Mouse (Mus musculus) adrenal gland, adult (tissue): ENCODE measurements around the gene Samd7.
"Not testable (repeated sequence)": the region's sequence is repeated elsewhere in the genome, so short reads cannot be mapped to it uniquely, and the experiment has no call there.

Experiments
- DNase-seq, 2 experiments: peaks; one replicate each; pipeline ENCODE4 v3.0.0; 2022 to 2023; ENCODE audit warnings: low spot score in 1 of 2; ENCODE audit not compliant: inconsistent age in 2 of 2

Samd7 gene

GRCm38 (mm10) chr3:30746006-30746405, at the start of gene Samd7:
TSS of gene Samd7 (plus strand) at chr3:30746293.
- no peak for DNase-seq

GRCm38 (mm10) chr3:30696346-30696745, 49.7 kb upstream of the Samd7 start:
- DNase-seq, result peak; percentile 43 to 86

- DNase-seq, result no peak
Measured at GRCm38 (mm10) chr3:30697891-30698290, 48.2 kb upstream of the Samd7 start.

DNA sequence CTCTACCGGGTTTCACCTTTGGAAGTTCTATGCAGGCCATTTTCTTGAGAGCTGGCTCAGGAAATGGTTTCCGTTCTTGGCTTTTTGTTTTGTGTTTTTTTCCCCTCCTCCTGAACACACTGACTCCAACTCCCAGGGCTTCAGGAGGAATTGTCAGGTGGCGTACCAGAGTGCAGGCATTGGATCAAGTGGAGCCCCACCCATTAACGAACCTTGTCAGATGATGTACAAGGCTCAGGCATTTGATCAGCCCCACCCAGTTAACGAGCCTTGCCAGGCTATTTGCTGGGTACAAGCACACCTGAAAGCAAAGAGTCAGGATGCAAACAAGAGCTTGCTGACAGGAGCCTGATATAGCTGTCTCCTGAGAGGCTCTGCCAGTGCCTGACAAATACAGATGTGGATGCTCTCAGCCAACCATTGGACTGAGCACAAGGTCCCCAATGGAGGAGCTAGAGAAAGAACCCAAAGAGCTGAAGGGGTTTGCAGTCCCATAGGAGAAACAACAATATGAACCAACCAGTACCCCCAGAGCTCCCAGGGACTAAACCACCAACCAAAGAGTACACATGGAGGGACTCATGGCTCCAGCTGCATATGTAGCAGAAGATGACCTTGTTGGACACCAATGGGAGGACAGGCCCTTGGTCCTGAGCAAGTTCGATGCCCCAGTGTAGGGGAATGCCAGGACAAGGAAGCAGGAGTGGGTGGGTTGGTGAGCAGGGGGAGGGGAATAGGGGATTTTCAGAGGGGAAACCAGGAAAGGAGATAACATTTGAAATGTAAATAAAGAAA, 46.2 kb upstream of the Samd7 start, which contains the start of gene Lrrc31:
Gene Lrrc31, minus strand, starts transcription at position 133 of the 795 bp plus-strand sequence.
- DNase-seq, result not testable (repeated sequence)

DNA sequence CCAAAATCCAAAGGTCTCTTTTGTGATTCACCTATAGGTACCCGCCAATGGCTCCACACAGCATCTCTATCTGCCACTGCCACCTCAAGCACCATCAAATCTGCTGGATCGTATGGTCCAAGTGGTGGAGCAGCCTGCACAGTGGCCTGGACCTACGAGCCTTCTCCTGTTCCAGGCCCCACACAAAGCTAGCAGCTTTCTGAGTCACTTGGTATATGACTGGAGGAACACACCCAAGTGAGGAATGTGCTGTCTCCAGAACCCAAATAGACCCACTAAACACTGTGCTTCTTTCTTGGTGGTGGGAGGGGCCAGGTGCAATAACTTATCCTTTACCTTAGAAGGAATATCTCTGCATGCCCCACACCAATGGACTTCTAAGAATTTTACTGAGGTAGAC, 40.1 kb upstream of the Samd7 start:
- DNase-seq, result no peak

DNA sequence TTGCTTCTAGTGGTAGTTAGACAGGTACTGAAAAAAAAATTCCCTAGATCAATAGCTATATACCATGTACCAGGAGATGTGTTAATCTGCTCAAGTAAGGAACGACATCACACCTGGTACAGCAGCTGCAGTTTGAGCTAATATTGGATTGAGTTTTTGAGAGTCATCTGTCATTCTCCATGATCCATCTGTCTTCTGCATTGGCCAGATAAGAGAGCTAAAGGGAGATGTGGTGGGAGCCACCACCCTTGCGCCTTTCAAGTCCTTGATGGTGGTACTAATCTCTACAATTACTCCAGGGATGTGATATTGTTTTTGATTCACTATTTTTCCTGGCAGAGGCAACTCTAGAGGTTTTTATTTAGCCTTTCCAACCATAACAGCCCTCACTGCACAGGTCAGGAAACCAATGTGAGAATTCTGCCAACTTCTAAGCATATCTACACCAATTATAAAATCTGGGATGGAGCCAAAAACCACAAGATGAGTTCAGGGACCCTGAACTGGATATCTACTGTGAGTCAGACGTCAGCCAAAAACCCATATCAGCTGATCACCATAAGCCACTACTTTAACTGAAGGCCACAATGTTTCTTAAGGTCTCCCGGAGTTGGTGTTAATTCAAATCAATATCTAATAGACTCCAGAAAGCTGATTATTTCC, 39.3 kb upstream of the Samd7 start:
- peak in 1 of 2 experiments; percentile 49 for DNase-seq

DNA sequence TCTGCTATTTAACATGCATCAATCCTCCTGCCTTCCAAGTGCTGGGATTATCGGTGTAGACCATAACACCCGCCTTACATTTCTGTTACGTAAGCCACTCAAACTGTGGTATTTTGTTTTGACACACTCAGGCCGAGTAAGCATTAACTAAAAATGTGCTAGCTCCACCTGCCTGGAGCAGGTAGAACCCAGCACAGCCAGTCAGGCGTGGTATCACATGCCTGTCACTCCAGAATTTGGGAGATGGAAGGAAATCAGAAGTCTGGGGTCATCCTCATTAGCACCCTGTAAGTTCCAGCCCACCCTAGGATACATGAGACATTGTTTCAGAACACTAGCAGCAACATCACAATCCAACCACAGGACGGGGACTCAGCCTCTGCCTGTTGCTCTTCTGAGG, 35.9 kb upstream of the Samd7 start:
- no peak for DNase-seq

GRCm38 (mm10) chr3:30713334-30713733, 32.8 kb upstream of the Samd7 start:
- peak; percentile 34 to 61 for DNase-seq

- DNase-seq, result no peak
Measured at GRCm38 (mm10) chr3:30718649-30719048, 27.4 kb upstream of the Samd7 start.

GRCm38 (mm10) chr3:30722036-30722435, 24.1 kb upstream of the Samd7 start:
- no peak for DNase-seq

- no peak for DNase-seq
Measured at GRCm38 (mm10) chr3:30722461-30722860, 23.6 kb upstream of the Samd7 start.

DNA sequence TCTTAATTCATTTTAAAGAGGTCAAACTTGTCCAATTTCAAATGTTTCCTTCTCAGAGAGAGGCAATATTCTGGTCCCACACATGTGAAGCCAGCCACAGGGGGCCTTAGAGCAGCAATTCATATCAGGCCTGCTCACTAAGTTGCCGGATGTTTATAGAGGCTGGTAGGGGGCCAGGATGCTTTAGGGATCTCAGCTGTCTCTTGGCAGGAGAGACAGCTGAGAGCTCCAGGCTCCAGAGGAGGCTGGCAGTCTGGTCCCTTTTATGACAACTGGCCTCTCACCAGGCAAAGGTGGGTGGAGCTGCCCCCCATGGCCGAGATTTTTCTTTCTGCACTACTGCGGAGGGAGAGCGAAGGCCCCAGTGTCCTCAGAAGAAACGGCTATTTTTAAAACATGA, 22.9 kb upstream of the Samd7 start:
- DNase-seq, result no peak

- DNase-seq, result no peak
Measured at GRCm38 (mm10) chr3:30724105-30724824, 21.8 kb upstream of the Samd7 start.

DNA sequence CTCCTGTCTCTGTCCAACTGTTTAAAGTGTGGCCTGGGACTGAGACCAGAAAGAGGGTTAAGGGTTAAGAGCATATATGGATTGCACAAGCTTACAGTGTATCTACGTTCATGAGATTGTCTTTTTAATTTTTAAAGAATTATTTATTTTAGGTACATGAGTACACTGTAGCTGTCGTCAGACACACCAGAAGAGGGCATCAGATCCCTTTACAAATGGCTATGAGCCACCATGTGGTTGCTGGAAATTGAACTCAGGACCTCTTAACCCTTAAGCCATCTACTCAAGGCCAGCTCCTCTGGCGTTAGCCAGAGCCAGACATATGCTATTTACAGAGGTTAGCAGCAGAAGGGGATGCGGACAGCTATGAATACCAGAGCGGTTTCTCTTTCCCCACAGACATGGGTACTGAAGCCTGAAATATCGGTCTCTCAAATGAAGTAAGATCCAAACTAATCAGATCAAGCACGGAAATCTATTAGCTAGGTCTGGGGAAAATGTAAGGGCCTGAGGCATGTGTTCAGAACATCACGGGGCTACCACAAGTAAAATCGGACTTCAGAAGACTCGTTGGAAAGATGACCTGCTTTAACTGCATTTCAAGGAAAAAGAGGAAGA, 21.1 kb upstream of the Samd7 start:
- no peak for DNase-seq

- no peak for DNase-seq
Measured at GRCm38 (mm10) chr3:30725514-30725913, 20.6 kb upstream of the Samd7 start.

GRCm38 (mm10) chr3:30727209-30727608, 18.9 kb upstream of the Samd7 start:
- DNase-seq, result peak; percentile 52 to 73

- DNase-seq, result no peak
Measured at GRCm38 (mm10) chr3:30729046-30729445, 17.0 kb upstream of the Samd7 start.

- DNase-seq, result no peak
Measured at GRCm38 (mm10) chr3:30736809-30737208, 9.3 kb upstream of the Samd7 start.

DNA sequence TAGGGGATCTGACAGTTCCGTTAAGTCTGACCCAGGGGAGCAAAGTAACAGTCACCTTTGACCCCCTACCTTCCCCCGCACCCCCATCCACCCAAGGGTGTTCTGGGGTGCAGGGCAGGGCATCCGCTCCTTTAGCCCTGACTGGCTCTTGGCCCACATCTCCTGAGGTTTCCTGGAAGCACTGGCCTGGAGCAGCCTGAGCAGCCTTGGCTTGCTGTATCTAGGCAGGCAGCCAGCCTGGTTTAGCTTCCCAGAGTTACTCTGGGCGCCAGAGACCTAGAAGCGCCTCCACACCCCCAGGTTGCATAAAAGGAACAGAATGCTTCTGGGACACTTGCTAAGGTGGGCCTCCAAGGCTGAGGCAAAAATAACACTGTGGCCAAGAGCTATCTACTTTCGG, 4.8 kb upstream of the Samd7 start:
- DNase-seq, result peak in 1 of 2 experiments; percentile 77

- DNase-seq, result no peak
Measured at GRCm38 (mm10) chr3:30742891-30743290, 3.2 kb upstream of the Samd7 start.

DNA sequence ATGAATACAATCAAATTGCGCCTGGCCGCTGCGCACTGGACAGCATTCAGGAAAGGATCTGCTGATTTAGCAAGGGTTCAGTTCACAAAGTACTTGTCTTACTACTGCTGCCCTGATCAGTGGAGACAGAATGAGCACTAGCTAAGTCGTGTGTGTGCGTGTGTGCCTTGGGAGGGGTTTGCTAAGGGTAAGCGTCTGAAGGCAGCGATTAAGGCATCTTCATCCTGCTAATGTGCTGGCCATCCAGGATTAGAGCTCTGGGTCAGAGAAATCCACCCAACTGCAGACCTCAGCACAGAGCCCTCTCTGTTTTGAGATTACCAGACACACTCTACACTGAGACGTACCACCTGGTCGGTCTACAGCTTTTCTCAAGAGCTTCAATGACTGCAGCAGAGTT, 2.2 kb downstream of the Samd7 start:
- no peak for DNase-seq
